Mouse (Mus musculus) telencephalon, adult 2 months (tissue): ENCODE measurements around the gene Smok3b.
"Not testable (repeated sequence)": the region's sequence is repeated elsewhere in the genome, so short reads cannot be mapped to it uniquely, and the experiment has no call there.

Experiments
- DNase-seq: peaks from one replicate; pipeline ENCODE4 v3.0.0-alpha.2; 2011; ENCODE audit warnings: low read depth, low spot score

Gene Smok3b

GRCm38 (mm10) chr5:138020961-138021479, at the start of gene Smok3b, which contains the start of gene Smok3a:
Gene Smok3b, plus strand, starts transcription at chr5:138021429.
Gene Smok3a, plus strand, starts transcription at chr5:138021261.
- not testable (repeated sequence) for DNase-seq

DNA sequence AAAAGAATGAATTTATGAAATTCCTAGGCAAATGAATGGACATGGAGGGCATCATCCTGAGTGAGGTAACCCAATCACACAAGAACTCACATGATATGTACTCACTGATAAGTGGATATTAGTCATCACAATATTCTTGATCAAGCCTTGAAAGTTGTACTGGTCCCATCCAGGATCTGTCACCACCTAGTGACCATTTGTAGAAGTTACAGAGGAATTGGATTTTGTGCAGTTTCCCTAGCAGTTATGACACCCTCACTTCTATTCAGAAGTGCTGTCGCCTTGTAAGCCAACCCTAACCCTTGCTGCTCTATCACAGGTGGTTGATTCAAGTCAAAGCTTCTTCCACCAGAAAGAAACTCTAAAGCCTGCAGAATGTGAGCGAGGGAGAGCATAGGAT, 48.1 kb upstream of the Smok3b start:
- no peak for DNase-seq

- peak; percentile 11 for DNase-seq
Observed at GRCm38 (mm10) chr5:137973738-137974137, 47.5 kb upstream of the Smok3b start.

GRCm38 (mm10) chr5:137974724-137975123, 46.5 kb upstream of the Smok3b start:
- DNase-seq = no peak

- DNase-seq = no peak
Observed at GRCm38 (mm10) chr5:137975434-137975833, 45.8 kb upstream of the Smok3b start.

DNA sequence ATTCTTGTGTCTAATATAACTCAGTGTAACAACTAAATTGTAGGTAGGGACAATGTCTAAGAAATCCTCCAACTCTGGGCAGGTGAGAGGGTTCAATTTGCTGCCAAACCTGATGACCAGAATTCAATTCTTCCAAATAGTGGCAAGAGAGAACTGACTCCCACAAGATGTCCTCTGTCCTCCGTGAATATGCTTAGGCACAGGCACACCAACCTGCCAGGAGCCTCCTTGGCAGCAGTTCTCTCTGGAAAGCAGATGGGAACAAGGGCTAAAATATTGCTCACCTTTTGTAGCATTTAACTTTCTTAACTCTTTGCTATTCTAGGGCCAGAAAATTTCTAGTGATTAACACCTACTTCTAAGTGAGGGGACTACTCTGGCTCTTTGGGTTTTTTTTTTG, 43.9 kb upstream of the Smok3b start:
- DNase-seq = no peak

DNA sequence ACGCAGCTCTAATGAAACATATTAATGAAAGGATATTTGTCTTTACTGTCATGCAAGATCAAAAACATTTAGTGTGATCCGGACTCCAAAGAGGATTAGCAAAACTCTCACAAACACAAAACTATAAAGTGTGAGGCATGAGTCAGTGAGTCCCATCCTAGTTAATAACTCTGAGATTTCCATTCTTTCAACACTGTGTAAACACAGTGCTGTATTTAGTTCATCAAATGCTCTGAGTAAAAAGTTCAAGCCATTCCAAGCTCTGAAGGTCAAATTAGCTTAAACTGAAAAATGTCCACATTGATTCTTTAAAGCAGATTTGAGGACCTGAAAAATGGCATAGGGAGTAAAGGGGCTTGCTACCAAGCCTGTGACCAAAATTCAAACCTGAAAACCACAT, 42.1 kb upstream of the Smok3b start:
- DNase-seq = no peak

DNA sequence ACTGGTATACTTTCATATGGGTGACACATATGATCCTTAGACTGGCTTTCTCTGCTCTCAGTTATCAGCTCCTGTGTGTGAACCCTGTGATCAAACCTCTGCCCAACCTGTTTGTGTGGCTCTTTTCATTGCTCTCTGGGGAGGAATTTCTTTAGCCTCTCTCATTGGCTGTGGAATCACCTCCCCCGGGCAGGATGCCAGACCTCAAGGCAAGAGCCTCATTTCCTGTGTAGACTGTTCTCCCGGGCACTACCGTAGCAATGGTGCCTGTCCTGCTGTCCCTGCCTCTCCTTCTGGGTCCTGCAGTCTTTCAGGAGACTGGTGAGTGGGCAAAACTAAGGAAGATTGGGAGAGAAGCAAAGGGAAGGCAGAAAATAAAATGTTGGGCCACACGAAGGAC, 39.9 kb upstream of the Smok3b start, which contains the start of gene Azgp1:
Azgp1 (plus strand) TSS at position 221 of the 400 bp plus-strand sequence.
- DNase-seq = no peak

DNA sequence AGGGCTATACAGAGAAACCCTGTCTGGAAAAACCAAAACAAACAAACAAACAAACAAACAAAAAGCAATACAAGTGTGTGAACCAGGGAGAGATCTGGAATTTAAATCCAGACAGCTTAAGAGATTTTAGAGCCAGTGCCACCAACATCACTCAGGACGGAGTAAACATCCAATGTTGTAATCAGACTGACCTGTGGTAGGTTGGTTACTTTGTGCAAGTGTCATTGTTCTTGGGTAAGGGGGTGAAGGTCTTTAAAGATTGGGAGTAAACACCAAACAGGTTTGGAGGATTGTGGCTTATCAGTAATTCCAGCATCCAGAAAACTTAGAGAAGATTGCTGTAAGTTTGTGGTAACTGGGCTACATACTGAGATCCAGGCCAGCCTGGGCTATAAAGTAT, 34.9 kb upstream of the Smok3b start:
- DNase-seq = no peak

GRCm38 (mm10) chr5:138009437-138009836, 11.8 kb upstream of the Smok3b start:
- DNase-seq = no peak

GRCm38 (mm10) chr5:138012382-138012781, 8.8 kb upstream of the Smok3b start:
- DNase-seq = no peak

- no peak for DNase-seq
Observed at GRCm38 (mm10) chr5:138016530-138016929, 4.7 kb upstream of the Smok3b start.

GRCm38 (mm10) chr5:138016997-138017396, 4.2 kb upstream of the Smok3b start:
- no peak for DNase-seq

DNA sequence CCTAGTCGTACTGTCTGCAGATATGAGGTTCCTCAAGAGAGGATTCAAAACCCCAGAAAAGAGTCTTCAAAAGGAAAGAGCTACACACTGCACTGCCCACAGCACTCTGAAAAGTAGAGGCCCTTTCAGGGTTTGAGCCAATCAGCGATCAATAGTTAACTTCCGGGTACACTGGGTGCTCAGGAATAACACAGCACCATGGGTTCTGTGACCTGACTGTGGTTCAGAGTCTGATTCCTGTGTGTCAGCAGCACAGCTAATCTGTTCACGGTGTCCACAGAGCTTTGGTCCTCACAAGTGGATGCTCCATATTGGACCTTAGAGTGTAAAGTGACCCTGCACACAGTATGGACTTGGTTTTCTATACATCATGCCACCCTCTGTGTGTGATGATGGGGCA, 1.7 kb upstream of the Smok3b start:
- not testable (repeated sequence) for DNase-seq

- not testable (repeated sequence) for DNase-seq
Observed at GRCm38 (mm10) chr5:138052894-138053293, 31.7 kb downstream of the Smok3b start, which contains the start of gene Smok3c. Gene Smok3c, plus strand, starts transcription at chr5:138053194.

GRCm38 (mm10) chr5:138073803-138074202, 52.6 kb downstream of the Smok3b start:
- no peak for DNase-seq

DNA sequence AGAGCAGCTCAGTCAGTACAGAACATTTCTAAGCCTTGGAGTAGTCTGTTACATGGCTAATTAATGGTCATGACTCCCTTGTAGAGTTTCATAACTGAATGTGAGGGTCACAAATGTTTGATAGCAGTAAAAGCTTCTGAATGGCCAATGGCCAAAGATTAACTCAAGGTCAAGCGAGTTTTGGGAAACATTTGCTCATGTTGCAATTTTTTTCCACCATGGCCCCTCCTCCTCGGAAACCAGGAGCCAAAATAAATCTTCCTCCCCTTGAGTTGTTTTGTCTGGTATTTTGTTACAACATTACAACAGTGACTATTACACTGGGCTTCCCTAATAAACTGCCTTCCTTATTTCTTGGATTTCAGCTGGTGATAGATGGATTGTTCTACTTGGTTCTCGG, 54.5 kb downstream of the Smok3b start:
- DNase-seq = no peak

- no peak for DNase-seq
Observed at GRCm38 (mm10) chr5:138076148-138076547, 54.9 kb downstream of the Smok3b start.

- DNase-seq = no peak
Observed at GRCm38 (mm10) chr5:138080456-138080855, 59.2 kb downstream of the Smok3b start.

DNA sequence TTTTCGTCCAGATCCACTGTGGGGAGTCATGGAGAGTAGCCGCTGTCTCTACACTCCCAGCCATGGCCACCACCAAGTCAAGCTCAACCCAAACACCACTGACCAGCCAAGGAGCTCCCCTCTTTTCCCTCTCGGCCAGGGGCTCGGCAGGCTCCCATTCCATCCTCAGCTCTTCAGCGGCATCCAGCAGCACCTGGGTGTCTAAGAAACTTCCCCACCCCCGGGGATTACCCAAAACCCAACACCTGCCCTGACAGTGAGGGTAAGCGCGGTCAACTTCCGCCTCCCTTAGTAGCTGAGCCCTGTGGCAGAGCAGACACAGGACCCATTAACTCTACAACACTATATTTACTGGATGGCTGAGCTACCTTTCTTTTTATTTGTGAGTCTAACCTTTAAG, 60.2 kb downstream of the Smok3b start:
- DNase-seq = no peak

DNA sequence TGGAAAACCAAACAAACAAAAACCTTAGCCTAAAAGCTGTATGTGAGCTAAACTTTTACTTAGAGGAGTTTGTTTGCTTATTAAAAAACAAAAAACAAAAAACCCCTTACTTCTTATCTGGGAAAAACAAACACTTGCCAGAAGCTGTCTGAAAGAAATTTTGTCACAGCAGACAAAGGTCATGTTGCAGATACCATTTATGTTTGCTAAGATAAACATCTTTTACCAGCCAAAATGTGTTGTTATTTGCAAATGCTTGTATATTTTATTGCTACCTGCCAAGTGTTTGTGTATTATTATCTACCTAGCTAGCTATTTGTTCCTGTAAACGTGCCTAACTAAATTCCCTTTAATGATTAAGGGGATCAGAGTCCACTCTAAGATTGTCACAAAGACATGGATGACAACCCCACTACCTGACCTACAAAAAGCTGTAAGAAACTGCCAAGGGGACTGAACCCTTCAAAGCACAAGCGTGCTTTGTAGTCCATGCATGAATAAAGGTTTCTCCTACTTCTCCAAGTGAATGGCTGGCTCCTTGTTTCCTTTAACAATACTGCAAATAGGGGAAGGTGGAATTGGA, 62.2 kb downstream of the Smok3b start:
- no peak for DNase-seq

- DNase-seq = no peak
Observed at GRCm38 (mm10) chr5:138083936-138084335, 62.7 kb downstream of the Smok3b start.

DNA sequence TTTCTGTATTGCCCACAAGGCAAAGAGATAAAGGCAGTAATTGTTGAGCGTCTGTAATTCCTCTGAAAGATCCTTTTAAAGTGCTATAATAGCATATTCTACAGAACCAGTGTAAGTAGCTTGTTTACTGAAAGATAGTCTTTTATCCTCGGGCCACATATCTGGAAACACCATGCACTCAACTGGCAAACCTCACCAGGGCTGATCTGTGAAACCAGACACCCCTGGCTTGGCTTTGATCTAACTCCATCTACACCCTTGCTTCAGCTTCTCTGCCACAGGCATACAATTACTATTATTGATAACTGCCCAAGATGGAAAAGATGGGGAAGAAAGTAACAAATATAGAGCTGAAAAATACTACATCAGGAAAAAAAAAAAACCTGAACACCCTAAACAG, 63.3 kb downstream of the Smok3b start:
- no peak for DNase-seq

GRCm38 (mm10) chr5:138084996-138085395, 63.8 kb downstream of the Smok3b start, which contains the start of gene Zkscan1:
Gene Zkscan1, plus strand, starts transcription at chr5:138085084.
- DNase-seq = peak; percentile 94
